Mouse (Mus musculus) ES-E14 (cell line): ENCODE data around the gene Zfp830.

Experiments used
- HCFC1 ChIP-seq: IDR thresholded peaks from 2 replicates; pipeline ENCODE4 v1.6.1; 2012; ENCODE audit warnings: low read length, inconsistent platforms, borderline replicate concordance; ENCODE audit not compliant: insufficient read depth
- ZC3H11A ChIP-seq: IDR thresholded peaks from 2 replicates; pipeline ENCODE4 v1.6.1; 2012; ENCODE audit warnings: low read depth, mild to moderate bottlenecking, inconsistent platforms, low read length, borderline replicate concordance

DNA sequence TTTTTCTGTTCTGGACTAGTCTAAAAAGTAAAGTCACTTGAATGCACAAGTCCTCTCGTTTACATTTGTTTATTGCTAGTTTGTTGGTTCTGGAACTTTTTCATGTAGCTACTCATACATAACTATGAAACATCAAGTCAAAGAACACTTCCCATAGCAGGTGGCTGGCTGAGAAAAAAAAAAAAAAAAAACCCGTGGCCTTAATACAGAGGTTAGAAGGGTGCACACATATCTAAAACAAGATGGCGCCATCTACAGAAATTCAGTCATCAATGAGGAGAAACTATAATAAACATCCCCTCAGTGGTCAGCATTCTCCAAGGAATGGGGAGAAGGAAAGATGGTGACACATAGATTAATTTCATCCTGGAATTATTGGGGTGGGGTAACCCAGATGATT lies 43.2 kb downstream of the Zfp830 start:
- TF ChIP-seq HCFC1 (no peak), ZC3H11A (no peak)
